Mouse (Mus musculus) midbrain, embryonic 10.5 days (tissue): ENCODE data around the gene Bpifa2. TPM values are rescaled to one million over a fixed set of nuclear protein-coding genes. Genes with fewer than 3 reads are reported as not detected.
"Not testable (repeated sequence)": the region's sequence is repeated elsewhere in the genome, so short reads cannot be mapped to it uniquely, and the experiment has no call there.

Experiments
- DNase-seq: peaks from one replicate; pipeline ENCODE4 v3.0.0-alpha.2; 2017; ENCODE audit warnings: low spot score
- H3K27ac ChIP-seq: fragments of 300-500 bp; sonication (generic); replicated peaks from 2 replicates; pipeline ENCODE4 v1.5.1; 2016; ENCODE audit warnings: mild to moderate bottlenecking
- H3K27me3 ChIP-seq: fragments of 300-500 bp; sonication (generic); 2 replicates; pipeline ENCODE4 v1.6.1; 2016; ENCODE audit warnings: low read depth, mild to moderate bottlenecking; ENCODE audit not compliant: poor library complexity, severe bottlenecking
- H3K36me3 ChIP-seq: fragments of 300-500 bp; sonication (generic); 2 replicates; pipeline ENCODE4 v1.6.1; 2016; ENCODE audit warnings: mild to moderate bottlenecking, moderate library complexity
- H3K4me1 ChIP-seq: fragments of 300-500 bp; sonication (generic); 2 replicates; pipeline ENCODE4 v1.6.1; 2016
- H3K4me3 ChIP-seq: fragments of 300-500 bp; sonication (generic); 2 replicates; pipeline ENCODE4 v1.5.1; 2016; ENCODE audit warnings: mild to moderate bottlenecking, moderate library complexity
- H3K9me3 ChIP-seq: fragments of 300-500 bp; sonication (generic); replicated peaks from 2 replicates; pipeline ENCODE4 v1.6.1; 2016; ENCODE audit warnings: mild to moderate bottlenecking
- WGBS: fragments of 180-500 bp; shearing (Covaris S2); methylation state at CpG from one replicate; pipeline ENCODE4 v1.1.7; 2016; 5-methylcytosine and 5-hydroxymethylcytosine counted together
- polyA plus RNA-seq: library from polyadenylated mRNA; unstranded; fragments of >200 nt; fragmentation: Nextera tagmentation; extraction: Ambion mirVana; gene quantifications from 2 replicates; pipeline ENCODE4 v1.2.1, GENCODE M21; 2016

Bpifa2 gene
- polyA plus RNA-seq, 1 experiment from 2014 or later: not detected

- not testable (repeated sequence) for H3K9me3 ChIP-seq, DNase-seq, H3K4me3 ChIP-seq, H3K36me3 ChIP-seq, H3K27me3 ChIP-seq, H3K4me1 ChIP-seq, H3K27ac ChIP-seq
- WGBS: 91% methylated on average over 4 of the region's 4 CpGs
Measured at GRCm38 (mm10) chr2:154024676-154025075, 16.6 kb downstream of the Bpifa2 start.

- Histone ChIP-seq H3K9me3 (no peaks in the 10 kb centered on the region), H3K36me3 (no peaks in the 10 kb centered on the region), H3K4me3 (no peak overlapping the region), H3K27me3 (no peaks in the 10 kb centered on the region), H3K4me1 (no peaks in the 10 kb centered on the region), H3K27ac (no peak overlapping the region)
- DNase-seq: peak; percentile 36
- WGBS: 57% methylated on average over 2 of the region's 2 CpGs
Measured at GRCm38 (mm10) chr2:154038932-154039331, 30.9 kb downstream of the Bpifa2 start.

- WGBS: 91% methylated on average over 3 of the region's 3 CpGs
- Histone ChIP-seq H3K4me3 (no peak overlapping the region), H3K27me3 (no peaks in the 10 kb centered on the region), H3K36me3 (no peaks in the 10 kb centered on the region), H3K27ac (no peak overlapping the region), H3K4me1 (no peaks in the 10 kb centered on the region; the same call in 1 of the 2 replicates), H3K9me3 (no peaks in the 10 kb centered on the region)
- no peak for DNase-seq
Measured at GRCm38 (mm10) chr2:154044743-154045142, 36.7 kb downstream of the Bpifa2 start.

GRCm38 (mm10) chr2:154058690-154059089 lies 50.6 kb downstream of the Bpifa2 start:
- Histone ChIP-seq H3K27ac (no peak overlapping the region), H3K36me3 (no peaks in the 10 kb centered on the region), H3K4me3 (no peak overlapping the region), H3K4me1 (no peaks in the 10 kb centered on the region), H3K9me3 (no peaks in the 10 kb centered on the region), H3K27me3 (no peaks in the 10 kb centered on the region)
- WGBS: 76% methylated on average over 2 of the region's 2 CpGs
- DNase-seq: no peak

Other genes with a start within 250 kb of the Bpifa2 start
- not detected in 2 replicates for gene Efcab8, start 228.3 kb upstream of the Bpifa2 start, polyA plus RNA-seq
- gene Sun5, start 137.2 kb upstream of the Bpifa2 start, polyA plus RNA-seq: not detected in 2 replicates
- gene Bpifb2, start 133.2 kb upstream of the Bpifa2 start, polyA plus RNA-seq: not detected in 2 replicates
- gene Bpifb6, start 107.9 kb upstream of the Bpifa2 start, polyA plus RNA-seq: not detected in 2 replicates
- not detected in 2 replicates for gene Bpifb3, start 90.0 kb upstream of the Bpifa2 start, polyA plus RNA-seq
- gene Bpifb4, start 70.1 kb upstream of the Bpifa2 start, polyA plus RNA-seq: 0.10 TPM in 1 of 2 replicates, not detected in the other
- not detected in 2 replicates for gene Bpifa6, start 33.3 kb upstream of the Bpifa2 start, polyA plus RNA-seq
- gene Bpifa3, start 122.1 kb downstream of the Bpifa2 start, polyA plus RNA-seq: not detected in 2 replicates
- not detected in 2 replicates for gene Bpifa1, start 134.6 kb downstream of the Bpifa2 start, polyA plus RNA-seq
- not detected in 2 replicates for gene Bpifa5, start 154.3 kb downstream of the Bpifa2 start, polyA plus RNA-seq
- not detected in 2 replicates for gene Bpifb1, start 182.6 kb downstream of the Bpifa2 start, polyA plus RNA-seq
- 0.19 and 0.25 TPM in 2 replicates for gene Bpifb5, start 215.5 kb downstream of the Bpifa2 start, polyA plus RNA-seq
- not detected in 2 replicates for gene Bpifb9a, start 249.6 kb downstream of the Bpifa2 start, polyA plus RNA-seq